Mouse (Mus musculus): ENCODE data around the gene Bcas3. TPM values are rescaled to one million over a fixed set of nuclear protein-coding genes. Genes with fewer than 3 reads are reported as not detected.

Bcas3 gene
- polyA plus RNA-seq, 1 experiment from 2014 or later = 20.2 TPM

DNA sequence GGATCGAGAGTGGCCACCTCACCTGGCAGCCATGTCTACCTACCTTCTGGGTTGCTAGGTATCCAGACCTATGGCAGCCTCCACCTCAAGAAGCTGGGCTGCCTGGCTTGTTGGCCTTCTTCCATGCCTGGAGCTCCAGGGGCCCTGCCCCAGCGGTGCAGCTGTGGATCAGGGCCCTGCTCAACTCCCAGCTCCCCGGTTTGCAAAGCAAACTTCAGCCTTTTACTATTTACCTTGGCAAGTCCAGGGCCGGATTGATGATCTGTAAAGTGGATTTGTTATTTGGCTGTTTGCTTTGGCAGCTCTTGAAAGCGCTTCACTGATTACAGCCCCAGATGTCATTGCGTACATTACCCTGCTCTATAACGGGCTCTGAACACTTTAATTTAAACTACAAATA is 422.5 kb downstream of the Bcas3 start:
- H3K4me3 ChIP-seq = no peak overlapping the region
- no peaks in the 10 kb centered on the region for H3K9me3 ChIP-seq (replicated peaks)
- H3K36me3 ChIP-seq = no peaks in the 10 kb centered on the region
- WGBS = 70% methylated on average over 7 of the region's 7 CpGs
- no peak for DNase-seq (ENCODE audit: low spot score)
- no peak overlapping the region for H3K27ac ChIP-seq (replicated peaks)
- peaks cover 87% of the 10 kb centered on the region for H3K27me3 ChIP-seq (ENCODE audit: low read depth, poor library complexity, severe bottlenecking)
- peaks cover 22% of the 10 kb centered on the region for H3K4me1 ChIP-seq

- H3K27me3 ChIP-seq (ENCODE audit: low read depth, poor library complexity, severe bottlenecking) = peaks cover 79% of the 10 kb centered on the region
These were observed 423.9 kb downstream of the Bcas3 start for GRCm38 (mm10) chr11:85776861-85777360.

DNA sequence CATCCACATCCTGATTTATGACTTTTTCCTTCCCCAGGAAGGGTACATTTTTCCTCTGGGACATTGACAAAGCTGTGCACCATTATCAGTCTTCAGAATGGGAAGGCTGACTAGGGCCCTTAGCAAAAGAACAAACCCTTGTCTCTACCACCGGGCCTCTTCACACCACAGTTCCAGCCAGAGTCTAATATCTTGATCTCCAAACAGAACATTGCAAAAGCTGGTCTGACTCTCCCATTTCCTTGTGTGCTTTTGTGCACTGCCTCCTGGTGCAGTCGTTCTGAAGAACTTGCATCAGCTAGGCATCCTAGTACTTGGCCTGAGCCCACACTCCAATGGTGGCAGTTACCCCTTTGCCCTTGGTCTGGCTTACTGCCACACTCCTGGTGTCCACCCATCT is 425.0 kb downstream of the Bcas3 start:
- Histone ChIP-seq H3K9me3 (replicated peaks) (no peaks in the 10 kb centered on the region), H3K4me1 (peaks cover 20% of the 10 kb centered on the region), H3K36me3 (no peaks in the 10 kb centered on the region), H3K4me3 (no peak overlapping the region), H3K27ac (replicated peaks) (no peak overlapping the region), H3K27me3 (ENCODE audit: low read depth, poor library complexity, severe bottlenecking) (peaks cover 69% of the 10 kb centered on the region)
- WGBS = 84% methylated on average over 2 of the region's 2 CpGs
- DNase-seq (ENCODE audit: low spot score) = no peak

More at GRCm38 (mm10) chr11:85776861-85777360, 423.9 kb downstream of the Bcas3 start:
- Histone ChIP-seq H3K36me3 (no peaks in the 10 kb centered on the region), H3K9me3 (replicated peaks) (no peaks in the 10 kb centered on the region), H3K27ac (replicated peaks) (no peak overlapping the region), H3K4me1 (peaks cover 22% of the 10 kb centered on the region), H3K4me3 (no peak overlapping the region)
- 74% methylated on average over 7 of the region's 7 CpGs for WGBS
- no peak for DNase-seq (ENCODE audit: low spot score)

DNA sequence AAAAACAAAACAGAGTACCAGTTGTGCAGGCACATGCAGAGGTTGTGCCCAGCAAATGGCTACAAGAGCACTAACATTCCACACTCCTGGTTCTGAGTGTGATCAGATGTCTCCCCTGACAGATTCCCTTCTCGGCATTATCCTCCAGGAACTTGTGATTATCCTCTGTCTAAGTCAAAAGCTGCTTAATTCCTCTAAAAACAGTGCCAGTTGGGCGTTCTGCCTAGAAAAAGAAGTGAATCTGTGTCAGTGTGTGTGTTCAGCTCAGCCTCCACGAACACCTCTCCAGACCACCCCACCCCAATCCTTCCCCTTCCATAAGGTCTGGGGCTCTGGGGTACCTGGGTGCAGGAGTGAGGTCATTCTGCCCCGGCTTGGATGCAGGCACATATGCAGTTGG is 427.3 kb downstream of the Bcas3 start:
- 66% methylated on average over 4 of the region's 4 CpGs for WGBS
- Histone ChIP-seq H3K9me3 (replicated peaks) (no peaks in the 10 kb centered on the region), H3K4me3 (no peak overlapping the region), H3K36me3 (no peaks in the 10 kb centered on the region), H3K27me3 (ENCODE audit: low read depth, poor library complexity, severe bottlenecking) (peaks cover 49% of the 10 kb centered on the region), H3K4me1 (peaks cover 13% of the 10 kb centered on the region), H3K27ac (replicated peaks) (no peak overlapping the region)
- DNase-seq (ENCODE audit: low spot score) = no peak

DNA sequence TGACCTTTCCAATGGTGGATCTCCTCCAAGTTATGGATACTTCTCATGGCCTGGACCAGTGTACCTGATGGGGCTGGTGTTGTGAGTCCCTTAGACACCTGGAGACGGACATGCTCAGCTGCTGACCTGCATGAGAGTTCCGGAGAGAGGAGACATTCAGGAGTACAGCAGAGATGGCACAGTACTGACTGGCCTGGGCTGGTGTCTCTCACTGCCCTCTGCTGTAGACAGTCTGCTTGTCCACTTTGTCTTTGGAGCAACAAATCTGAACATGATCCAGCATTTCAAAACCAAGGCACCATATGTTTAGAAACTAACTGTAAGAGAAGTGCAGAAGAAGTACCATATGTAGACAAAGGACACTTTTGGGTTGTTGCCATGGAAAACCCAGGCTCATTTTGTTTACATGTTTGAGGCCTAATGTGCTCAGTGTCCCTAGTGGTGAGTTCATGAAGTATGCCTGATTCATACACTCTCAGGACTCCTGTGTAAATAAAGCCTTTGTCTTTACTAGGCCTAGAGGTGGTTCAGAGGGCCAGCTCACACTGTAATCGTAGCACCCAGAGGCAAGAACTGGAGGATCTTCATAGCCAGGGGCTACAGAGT is 433.2 kb downstream of the Bcas3 start:
- peaks cover 8% of the 10 kb centered on the region for H3K4me1 ChIP-seq
- H3K9me3 ChIP-seq (replicated peaks) = no peaks in the 10 kb centered on the region
- peaks cover 4% of the 10 kb centered on the region; the same call in 1 of the 2 replicates for H3K27me3 ChIP-seq (ENCODE audit: low read depth, poor library complexity, severe bottlenecking)
- H3K4me3 ChIP-seq = no peak overlapping the region
- no peaks in the 10 kb centered on the region for H3K36me3 ChIP-seq
- H3K27ac ChIP-seq (replicated peaks) = no peak overlapping the region
- WGBS = 84% methylated on average over 3 of the region's 3 CpGs
- DNase-seq (ENCODE audit: low spot score) = no peak

DNA sequence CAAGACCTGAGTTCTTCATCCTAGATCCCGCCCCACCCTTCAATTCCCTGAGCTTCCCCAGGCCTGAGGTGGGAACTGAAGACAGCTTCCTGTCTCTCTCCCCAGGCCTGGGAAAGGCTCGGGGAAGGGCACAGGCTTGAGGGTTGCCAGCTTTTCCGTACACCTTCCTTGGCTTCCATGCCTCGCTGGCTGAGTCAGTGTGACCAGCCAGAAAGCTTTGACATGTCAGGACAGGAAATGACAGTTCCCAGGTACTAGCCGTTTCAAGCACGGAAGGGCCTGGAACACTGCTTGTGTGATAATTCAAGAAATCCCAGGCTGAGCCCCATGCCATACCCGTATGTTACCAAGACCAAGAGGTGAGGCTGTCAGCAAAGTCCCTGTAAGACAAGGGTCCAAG is 436.8 kb downstream of the Bcas3 start:
- peaks cover 8% of the 10 kb centered on the region; the same call in 1 of the 2 replicates for H3K27me3 ChIP-seq (ENCODE audit: low read depth, poor library complexity, severe bottlenecking)
- 91% methylated on average over 7 of the region's 7 CpGs for WGBS
- no peak overlapping the region for H3K27ac ChIP-seq (replicated peaks)
- no peaks in the 10 kb centered on the region for H3K36me3 ChIP-seq
- no peaks in the 10 kb centered on the region for H3K9me3 ChIP-seq (replicated peaks)
- no peak overlapping the region for H3K4me3 ChIP-seq
- no peak for DNase-seq (ENCODE audit: low spot score)
- peaks cover 17% of the 10 kb centered on the region for H3K4me1 ChIP-seq

GRCm38 (mm10) chr11:85790267-85790666 is 437.3 kb downstream of the Bcas3 start:
- 76% methylated on average over 2 of the region's 2 CpGs for WGBS
- no peak for DNase-seq (ENCODE audit: low spot score)

GRCm38 (mm10) chr11:85791212-85791611 is 438.2 kb downstream of the Bcas3 start:
- Histone ChIP-seq H3K4me1 (peaks cover 10% of the 10 kb centered on the region; the same call in 1 of the 2 replicates), H3K9me3 (replicated peaks) (no peaks in the 10 kb centered on the region), H3K4me3 (no peak overlapping the region), H3K27ac (replicated peaks) (no peak overlapping the region), H3K27me3 (ENCODE audit: low read depth, poor library complexity, severe bottlenecking) (peaks cover 8% of the 10 kb centered on the region; the same call in 1 of the 2 replicates), H3K36me3 (no peaks in the 10 kb centered on the region)
- WGBS = 70% methylated on average over 1 of the region's 1 CpGs
- no peak for DNase-seq (ENCODE audit: low spot score)

More at GRCm38 (mm10) chr11:85790267-85790666, 437.3 kb downstream of the Bcas3 start:
- Histone ChIP-seq H3K36me3 (no peaks in the 10 kb centered on the region), H3K27me3 (ENCODE audit: low read depth, poor library complexity, severe bottlenecking) (peaks cover 8% of the 10 kb centered on the region; the same call in 1 of the 2 replicates), H3K4me3 (no peak overlapping the region), H3K4me1 (peaks cover 16% of the 10 kb centered on the region), H3K27ac (replicated peaks) (no peak overlapping the region), H3K9me3 (replicated peaks) (no peaks in the 10 kb centered on the region)

DNA sequence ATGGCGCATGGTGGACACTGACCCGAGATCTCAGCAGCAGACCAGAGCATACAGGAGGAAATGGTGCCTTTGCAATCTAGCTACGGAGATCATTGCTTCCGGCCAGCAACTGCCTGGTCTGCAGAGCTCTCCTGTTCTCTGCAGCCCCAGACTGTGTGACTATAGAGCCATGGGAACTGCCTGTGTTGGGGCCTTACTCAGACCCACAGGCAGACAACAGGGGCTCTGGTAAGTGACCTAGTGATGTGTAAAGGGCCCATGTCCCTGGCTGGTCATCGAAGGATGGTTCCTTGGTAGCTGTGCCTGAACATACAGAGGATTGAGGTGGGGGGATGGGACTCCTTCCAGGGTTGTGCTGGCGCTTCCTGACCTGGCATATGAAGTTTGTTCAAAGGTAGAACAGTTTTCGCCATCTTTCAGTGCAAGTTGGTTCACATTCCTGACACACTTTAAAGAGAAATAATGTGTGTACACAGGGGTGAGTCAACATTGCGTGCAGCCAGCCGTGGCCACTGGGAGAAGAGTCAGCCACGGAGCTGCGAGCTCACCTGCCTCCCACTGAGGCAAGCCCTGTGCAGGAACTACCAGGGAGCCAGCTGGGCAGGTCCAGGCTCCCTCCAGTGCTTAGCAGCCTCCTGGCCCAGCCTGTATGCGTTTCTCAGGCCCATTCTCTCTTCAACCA is 439.7 kb downstream of the Bcas3 start:
- Histone ChIP-seq H3K4me3 (no peak overlapping the region), H3K36me3 (no peaks in the 10 kb centered on the region), H3K27ac (replicated peaks) (no peak overlapping the region), H3K27me3 (ENCODE audit: low read depth, poor library complexity, severe bottlenecking) (peaks cover 8% of the 10 kb centered on the region; the same call in 1 of the 2 replicates), H3K9me3 (replicated peaks) (no peaks in the 10 kb centered on the region), H3K4me1 (peaks cover 10% of the 10 kb centered on the region; the same call in 1 of the 2 replicates)
- DNase-seq (ENCODE audit: low spot score) = no peak
- 69% methylated on average over 12 of the region's 12 CpGs for WGBS

DNA sequence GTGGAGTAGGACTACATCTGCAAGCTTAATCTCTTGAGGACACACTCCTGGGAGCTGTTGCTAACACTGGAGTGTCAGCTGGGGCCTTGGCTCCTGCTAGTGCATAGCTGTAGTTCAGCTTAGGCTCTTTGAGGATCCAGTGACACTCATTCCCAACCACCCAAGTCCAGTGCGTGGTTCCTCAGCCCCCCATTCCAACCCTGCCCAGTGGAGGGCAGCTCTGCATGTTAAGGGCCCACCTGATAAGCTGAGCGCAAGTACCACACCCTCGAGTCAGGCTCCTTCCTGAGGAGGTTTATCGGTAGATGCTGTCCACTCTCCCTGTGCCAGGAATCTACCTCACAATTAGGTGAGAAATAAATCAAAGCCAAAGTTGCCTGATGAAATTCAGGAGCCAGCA is 446.5 kb downstream of the Bcas3 start:
- no peaks in the 10 kb centered on the region for H3K36me3 ChIP-seq
- WGBS = 91% methylated on average over 4 of the region's 4 CpGs
- H3K9me3 ChIP-seq (replicated peaks) = no peaks in the 10 kb centered on the region
- H3K27me3 ChIP-seq (ENCODE audit: low read depth, poor library complexity, severe bottlenecking) = 0 out of 2 replicates have a peak, but pooled peaks cover 4% of the 10 kb centered on the region
- no peak overlapping the region for H3K4me3 ChIP-seq
- DNase-seq (ENCODE audit: low spot score) = no peak
- H3K27ac ChIP-seq (replicated peaks) = no peak overlapping the region
- no peaks in the 10 kb centered on the region for H3K4me1 ChIP-seq

DNA sequence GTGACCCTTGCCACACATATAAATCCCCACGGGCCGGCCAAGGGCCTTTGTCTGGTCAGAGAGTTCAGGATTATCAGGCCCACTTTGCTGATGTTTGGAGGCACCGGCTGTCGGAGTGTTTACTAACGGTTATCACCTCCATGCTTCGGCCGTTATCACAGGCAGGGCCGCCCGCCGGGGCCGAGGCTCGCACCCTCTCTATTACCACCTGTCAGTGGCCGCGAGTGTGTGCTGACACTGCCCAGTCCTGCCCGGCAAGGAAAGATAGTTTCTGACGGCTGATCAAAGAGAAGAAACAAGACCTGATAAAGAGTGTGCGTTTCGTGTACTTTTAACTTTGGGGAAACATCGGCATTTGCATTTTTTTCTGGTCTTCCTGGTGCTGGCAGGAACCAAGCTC is 446.9 kb downstream of the Bcas3 start:
- H3K27ac ChIP-seq (replicated peaks) = no peak overlapping the region
- no peaks in the 10 kb centered on the region for H3K4me1 ChIP-seq
- 76% methylated on average over 19 of the region's 19 CpGs for WGBS
- H3K27me3 ChIP-seq (ENCODE audit: low read depth, poor library complexity, severe bottlenecking) = 0 out of 2 replicates have a peak, but pooled peaks cover 4% of the 10 kb centered on the region
- no peaks in the 10 kb centered on the region for H3K9me3 ChIP-seq (replicated peaks)
- no peak for DNase-seq (ENCODE audit: low spot score)
- no peaks in the 10 kb centered on the region for H3K36me3 ChIP-seq
- H3K4me3 ChIP-seq = no peak overlapping the region

- no peak overlapping the region for H3K27ac ChIP-seq (replicated peaks)
- 83% methylated on average over 11 of the region's 11 CpGs for WGBS
- DNase-seq (ENCODE audit: low spot score) = no peak
- 0 out of 2 replicates have a peak, but pooled peaks cover 4% of the 10 kb centered on the region for H3K27me3 ChIP-seq (ENCODE audit: low read depth, poor library complexity, severe bottlenecking)
- H3K4me1 ChIP-seq = no peaks in the 10 kb centered on the region
- no peaks in the 10 kb centered on the region for H3K36me3 ChIP-seq
- no peak overlapping the region for H3K4me3 ChIP-seq
- no peaks in the 10 kb centered on the region for H3K9me3 ChIP-seq (replicated peaks)
These were observed 447.4 kb downstream of the Bcas3 start for GRCm38 (mm10) chr11:85800380-85800779.

DNA sequence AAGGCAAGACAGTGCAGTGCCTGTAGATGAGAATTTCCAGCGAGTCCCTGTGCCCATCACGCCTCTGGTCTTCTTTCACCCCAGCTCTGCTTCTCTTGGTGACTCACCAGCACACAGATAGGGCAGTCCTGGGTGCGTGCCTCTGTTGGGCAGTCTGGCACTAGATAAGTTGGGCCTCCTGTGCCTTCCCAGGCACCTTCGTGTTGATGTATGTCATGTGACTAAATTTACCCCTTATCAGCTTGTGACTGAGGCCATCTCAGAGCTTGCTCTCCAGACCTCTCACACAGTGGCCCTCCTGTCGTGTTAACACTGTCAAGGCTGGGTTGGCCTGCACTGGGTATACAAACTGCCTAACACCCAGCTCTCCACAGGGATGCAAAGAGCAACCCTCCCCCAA is 451.1 kb downstream of the Bcas3 start:
- H3K27me3 ChIP-seq (ENCODE audit: low read depth, poor library complexity, severe bottlenecking) = no peaks in the 10 kb centered on the region
- H3K4me1 ChIP-seq = no peaks in the 10 kb centered on the region
- H3K9me3 ChIP-seq (replicated peaks) = no peaks in the 10 kb centered on the region
- no peak overlapping the region for H3K27ac ChIP-seq (replicated peaks)
- no peaks in the 10 kb centered on the region for H3K36me3 ChIP-seq
- H3K4me3 ChIP-seq = no peak overlapping the region
- whole genome bisulfite sequencing = 86% methylated on average over 5 of the region's 5 CpGs
- no peak for DNase-seq (ENCODE audit: low spot score)

Measured in midbrain, embryonic 10.5 days (tissue).